Mouse (Mus musculus) midbrain, embryonic 16.5 days (tissue): ENCODE results near the gene Il27ra. TPM values are rescaled to one million over a fixed set of nuclear protein-coding genes. Genes with fewer than 3 reads are reported as not detected.
"Not testable (repeated sequence)": the region's sequence is repeated elsewhere in the genome, so short reads cannot be mapped to it uniquely, and the experiment has no call there.

Experiments
- ATAC-seq: fragments of 200-750 bp; cut with Nextera tagmentation; 2 replicates; pipeline ENCODE4 v1.8.0; 2017; ENCODE audit warnings: moderate TSS enrichment
- H3K27ac ChIP-seq: fragments of 300-500 bp; sonication (generic); 2 replicates; pipeline ENCODE4 v1.5.1; 2014; ENCODE audit warnings: mild to moderate bottlenecking, low read length, mixed read lengths
- H3K27me3 ChIP-seq: fragments of 300-500 bp; sonication (generic); 2 replicates; pipeline ENCODE4 v1.6.1; 2014; ENCODE audit warnings: low read depth, low read length, mixed read lengths; ENCODE audit not compliant: control insufficient read depth, insufficient read depth
- H3K36me3 ChIP-seq: fragments of 300-500 bp; sonication (generic); 2 replicates; pipeline ENCODE4 v1.6.1; 2014; ENCODE audit warnings: mild to moderate bottlenecking, low read length, moderate library complexity, mixed read lengths; ENCODE audit not compliant: control insufficient read depth, insufficient read depth
- H3K4me1 ChIP-seq: fragments of 300-500 bp; sonication (generic); 2 replicates; pipeline ENCODE4 v1.6.1; 2014; ENCODE audit warnings: mild to moderate bottlenecking, low read length, mixed read lengths; ENCODE audit not compliant: control insufficient read depth, insufficient read depth
- H3K4me2 ChIP-seq: fragments of 300-500 bp; sonication (generic); 2 replicates; pipeline ENCODE4 v1.6.1; 2014; ENCODE audit warnings: mild to moderate bottlenecking, low read length, mixed read lengths
- H3K4me3 ChIP-seq: fragments of 300-500 bp; sonication (generic); 2 replicates; pipeline ENCODE4 v1.5.1; 2014; ENCODE audit warnings: low read depth, mild to moderate bottlenecking, low read length, moderate library complexity, mixed read lengths
- H3K9ac ChIP-seq: fragments of 300-500 bp; sonication (generic); 2 replicates; pipeline ENCODE4 v1.6.1; 2014; ENCODE audit warnings: low read depth, low read length, mixed read lengths
- H3K9me3 ChIP-seq: fragments of 300-500 bp; sonication (generic); replicated peaks from 2 replicates; pipeline ENCODE4 v1.6.1; 2014; ENCODE audit warnings: mild to moderate bottlenecking, low read length, mixed read lengths; ENCODE audit not compliant: control insufficient read depth, poor library complexity, severe bottlenecking
- WGBS: fragments of 180-500 bp; shearing (Covaris S2); extraction: QIAGEN DNeasy Blood & Tissue Kit; methylation state at CpG from one replicate; pipeline ENCODE4 v1.1.7; 2014; 5-methylcytosine and 5-hydroxymethylcytosine counted together
- microRNA counts: library from miRNA; unstranded; fragments of <30 nt; microRNA quantifications from one replicate; lab custom pipeline; 2016
- microRNA-seq: library from miRNA; unstranded; fragments of <30 nt; microRNA quantifications from one replicate; pipeline ENCODE4, GENCODE M21; 2017
- polyA plus RNA-seq: library from polyadenylated mRNA; unstranded; fragments of >200 nt; fragmentation: Nextera tagmentation; extraction: Ambion mirVana; gene quantifications from 2 replicates; pipeline ENCODE4 v1.2.1, GENCODE M21; 2015

Il27ra gene
- polyA plus RNA-seq, 1 experiment from 2014 or later: 0.26 TPM

- not testable (repeated sequence) for H3K27me3 ChIP-seq, H3K4me1 ChIP-seq, H3K4me3 ChIP-seq, H3K9ac ChIP-seq, H3K4me2 ChIP-seq, ATAC-seq, H3K27ac ChIP-seq, H3K9me3 ChIP-seq
- 95% methylated on average over 2 of the region's 2 CpGs for WGBS
- H3K36me3 ChIP-seq: peaks cover 50% of the 10 kb centered on the region
These were observed 59.2 kb downstream of the Il27ra start for GRCm38 (mm10) chr8:83983222-83983621.

GRCm38 (mm10) chr8:83982449-83982848, 59.9 kb downstream of the Il27ra start:
- Histone ChIP-seq H3K27me3 (no peaks in the 10 kb centered on the region), H3K9ac (no peak overlapping the region), H3K9me3 (no peaks in the 10 kb centered on the region), H3K4me3 (no peak overlapping the region), H3K4me1 (peaks cover 10% of the 10 kb centered on the region; the same call in 1 of the 2 replicates), H3K27ac (no peak overlapping the region), H3K4me2 (no peak overlapping the region), H3K36me3 (peaks cover 44% of the 10 kb centered on the region)
- no peak for ATAC-seq
- 90% methylated on average over 4 of the region's 4 CpGs for WGBS

- no peak for ATAC-seq
- 94% methylated on average over 7 of the region's 7 CpGs for WGBS
- H3K4me1 ChIP-seq: peaks cover 17% of the 10 kb centered on the region; the same call in 1 of the 2 replicates
These were observed 60.9 kb downstream of the Il27ra start for GRCm38 (mm10) chr8:83981533-83981932.

GRCm38 (mm10) chr8:83980845-83981244, 61.5 kb downstream of the Il27ra start:
- Histone ChIP-seq H3K36me3 (peaks cover 30% of the 10 kb centered on the region), H3K9ac (no peak overlapping the region), H3K27me3 (no peaks in the 10 kb centered on the region), H3K4me1 (peaks cover 17% of the 10 kb centered on the region; the same call in 1 of the 2 replicates), H3K4me3 (no peak overlapping the region), H3K27ac (no peak overlapping the region), H3K9me3 (no peaks in the 10 kb centered on the region), H3K4me2 (no peak overlapping the region)
- WGBS: 87% methylated on average over 8 of the region's 8 CpGs
- ATAC-seq: no peak

More at GRCm38 (mm10) chr8:83981533-83981932, 60.9 kb downstream of the Il27ra start:
- Histone ChIP-seq H3K4me3 (no peak overlapping the region), H3K27ac (no peak overlapping the region), H3K4me2 (no peak overlapping the region), H3K9ac (no peak overlapping the region), H3K27me3 (no peaks in the 10 kb centered on the region), H3K36me3 (peaks cover 37% of the 10 kb centered on the region), H3K9me3 (no peaks in the 10 kb centered on the region)

MicroRNAs encoded within 50 kb of the gene (microRNA counts, 519-probe panel; counts per million panel counts)
- microRNA mmu-miR-1199 (lab: Ali Mortazavi, UCI) (386 counts per million, percentile 18 among the panel's probes with 10 or more counts), microRNA mmu-miR-709 (lab: Ali Mortazavi, UCI) (1,838 counts per million, percentile 39 among the panel's probes with 10 or more counts)

Small RNA genes lying within 50 kb of the gene (microRNA-seq; reads per million reads assigned to microRNA genes)
- gene Mir1199 (0.52 reads per million), gene Mir709 (not detected), gene Mir8111 (2.1 reads per million, percentile 6 among the genes with 10 or more reads in this experiment)

Other genes with a start within 250 kb of the Il27ra start
- 54.8 and 59.8 TPM in 2 replicates for gene Adgrl1, start 142.5 kb downstream of the Il27ra start, polyA plus RNA-seq
- 0.58 and 0.69 TPM in 2 replicates for gene Gm10644, start 87.4 kb downstream of the Il27ra start, polyA plus RNA-seq
- gene Asf1b, start 87.1 kb downstream of the Il27ra start, polyA plus RNA-seq: 6.1 and 6.7 TPM in 2 replicates
- gene Prkaca, start 69.6 kb downstream of the Il27ra start, polyA plus RNA-seq: 225 and 231 TPM in 2 replicates
- 5.4 and 6.3 TPM in 2 replicates for gene Samd1, start 44.9 kb downstream of the Il27ra start, polyA plus RNA-seq
- 1.1 and 1.3 TPM in 2 replicates for gene 1700067K01Rik, start 41.1 kb downstream of the Il27ra start, polyA plus RNA-seq
- gene 2210011C24Rik, start 30.4 kb downstream of the Il27ra start, polyA plus RNA-seq: 0.28 and 0.30 TPM in 2 replicates
- gene Palm3, start 21.1 kb downstream of the Il27ra start, polyA plus RNA-seq: 2.8 and 4.7 TPM in 2 replicates
- gene Rln3, start 2.4 kb upstream of the Il27ra start, polyA plus RNA-seq: 0.72 and 1.9 TPM in 2 replicates
- gene Gm10643, start 22.5 kb upstream of the Il27ra start, polyA plus RNA-seq: 1.2 and 1.5 TPM in 2 replicates
- gene Rfx1, start 24.2 kb upstream of the Il27ra start, polyA plus RNA-seq: 11.3 and 11.7 TPM in 2 replicates
- 20.6 and 24.7 TPM in 2 replicates for gene Dcaf15, start 62.2 kb upstream of the Il27ra start, polyA plus RNA-seq
- gene Podnl1, start 83.4 kb upstream of the Il27ra start, polyA plus RNA-seq: 0.53 and 0.70 TPM in 2 replicates
- gene Cc2d1a, start 105.3 kb upstream of the Il27ra start, polyA plus RNA-seq: 55.7 and 64.8 TPM in 2 replicates
- 2.1 and 2.5 TPM in 2 replicates for gene 4930432K21Rik, start 105.4 kb upstream of the Il27ra start, polyA plus RNA-seq
- gene Nanos3, start 142.6 kb upstream of the Il27ra start, polyA plus RNA-seq: 6.6 and 7.1 TPM in 2 replicates
- 22.4 and 26.4 TPM in 2 replicates for gene Zswim4, start 194.5 kb upstream of the Il27ra start, polyA plus RNA-seq
- 229 and 244 TPM in 2 replicates for gene D8Ertd738e, start 207.1 kb upstream of the Il27ra start, polyA plus RNA-seq
- 41.1 and 43.4 TPM in 2 replicates for gene Mri1, start 214.7 kb upstream of the Il27ra start, polyA plus RNA-seq
- 23.0 and 25.4 TPM in 2 replicates for gene Ccdc130, start 227.8 kb upstream of the Il27ra start, polyA plus RNA-seq